Mouse (Mus musculus): Measurements from ENCODE around the gene Mis12.

DNA sequence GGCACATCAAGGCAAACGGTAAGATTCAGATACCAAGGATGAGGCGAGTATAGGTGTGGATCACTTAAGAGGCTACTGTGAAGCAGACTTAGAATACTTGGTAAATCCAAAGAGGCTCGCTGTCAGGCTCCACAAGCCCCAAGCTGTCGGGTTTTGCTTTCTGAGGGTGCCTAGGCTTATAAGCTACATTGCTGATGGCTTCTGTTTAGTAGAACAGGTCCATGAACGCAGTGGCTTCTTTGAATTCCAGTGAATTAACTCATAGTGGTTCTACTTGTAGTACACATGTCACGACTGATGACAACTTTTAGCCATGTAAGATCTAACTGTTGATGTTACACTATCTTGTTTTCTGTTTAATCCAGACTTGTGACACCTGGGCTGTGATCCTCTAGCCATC is 42.1 kb upstream of the Mis12 start:
- TF ChIP-seq CTCF (IDR thresholded peaks at IDR 0.05; ENCODE audit: low read depth) (no peak), EP300 (IDR thresholded peaks at IDR 0.05; ENCODE audit: low read depth) (no peak)
